Mouse (Mus musculus) liver, embryonic 15.5 days (tissue): ENCODE measurements around the gene Gm10912. TPM values are rescaled to one million over a fixed set of nuclear protein-coding genes. Genes with fewer than 3 reads are reported as not detected.
"Not testable (repeated sequence)": the region's sequence is repeated elsewhere in the genome, so short reads cannot be mapped to it uniquely, and the experiment has no call there.

Source experiments
- ATAC-seq: fragments of 200-750 bp; cut with Nextera tagmentation; 2 replicates; pipeline ENCODE4 v1.8.0; 2017; ENCODE audit warnings: moderate number of reproducible peaks, mild to moderate bottlenecking, moderate library complexity; ENCODE audit not compliant: insufficient read depth
- H3K27ac ChIP-seq: fragments of 300-500 bp; sonication (generic); replicated peaks from 2 replicates; pipeline ENCODE4 v1.5.1; 2015; ENCODE audit warnings: mild to moderate bottlenecking, inconsistent platforms
- H3K27me3 ChIP-seq: fragments of 300-500 bp; sonication (generic); 2 replicates; pipeline ENCODE4 v1.6.1; 2015; ENCODE audit warnings: mild to moderate bottlenecking, inconsistent platforms
- H3K36me3 ChIP-seq: fragments of 300-500 bp; sonication (generic); replicated peaks from 2 replicates; pipeline ENCODE4 v1.6.1; 2015; ENCODE audit warnings: moderate library complexity, mild to moderate bottlenecking, inconsistent platforms
- H3K4me1 ChIP-seq: fragments of 300-500 bp; sonication (generic); replicated peaks from 2 replicates; pipeline ENCODE4 v1.6.1; 2015; ENCODE audit warnings: inconsistent platforms
- H3K4me2 ChIP-seq: fragments of 300-500 bp; sonication (generic); 2 replicates; pipeline ENCODE4 v1.6.1; 2015; ENCODE audit warnings: moderate library complexity, mild to moderate bottlenecking, inconsistent platforms
- H3K4me3 ChIP-seq: fragments of 300-500 bp; sonication (generic); replicated peaks from 2 replicates; pipeline ENCODE4 v1.5.1; 2015; ENCODE audit warnings: mild to moderate bottlenecking, inconsistent platforms
- H3K9ac ChIP-seq: fragments of 300-500 bp; sonication (generic); 2 replicates; pipeline ENCODE4 v1.6.1; 2015; ENCODE audit warnings: moderate library complexity, mild to moderate bottlenecking, inconsistent platforms
- H3K9me3 ChIP-seq: fragments of 300-500 bp; sonication (generic); replicated peaks from 2 replicates; pipeline ENCODE4 v1.6.1; 2016; ENCODE audit warnings: inconsistent platforms
- WGBS: fragments of 180-500 bp; shearing (Covaris S2); methylation state at CpG from one replicate; pipeline ENCODE4 v1.1.7; 2015; ENCODE audit warnings: mixed read lengths; ENCODE audit not compliant: insufficient replicate concordance; 5-methylcytosine and 5-hydroxymethylcytosine counted together
- polyA plus RNA-seq: library from polyadenylated mRNA; unstranded; fragments of >200 nt; fragmentation: Nextera tagmentation; extraction: Ambion mirVana; gene quantifications from 2 replicates; pipeline ENCODE4 v1.2.1, GENCODE M21; 2015

Gene Gm10912
- polyA plus RNA-seq, 1 experiment from 2014 or later: 0.13 TPM

- not testable (repeated sequence) for H3K4me3 ChIP-seq, ATAC-seq, H3K27me3 ChIP-seq, H3K9me3 ChIP-seq, H3K9ac ChIP-seq
- Histone ChIP-seq H3K36me3 (peaks cover 11% of the 10 kb centered on the region; the same call in 1 of the 2 replicates), H3K4me1 (peaks cover 56% of the 10 kb centered on the region), H3K27ac (peak within 1 kb of the TSS; percentile 86), H3K4me2 (peak within 1 kb of the TSS; percentile 75)
- WGBS: 22% methylated on average over 7 of the region's 7 CpGs
These were observed 2.8 kb downstream of the Gm10912 start, which contains the start of gene Gm10799 for GRCm38 (mm10) chr2:104068450-104068849. Gm10799 (minus strand) TSS chr2:104068550.

DNA sequence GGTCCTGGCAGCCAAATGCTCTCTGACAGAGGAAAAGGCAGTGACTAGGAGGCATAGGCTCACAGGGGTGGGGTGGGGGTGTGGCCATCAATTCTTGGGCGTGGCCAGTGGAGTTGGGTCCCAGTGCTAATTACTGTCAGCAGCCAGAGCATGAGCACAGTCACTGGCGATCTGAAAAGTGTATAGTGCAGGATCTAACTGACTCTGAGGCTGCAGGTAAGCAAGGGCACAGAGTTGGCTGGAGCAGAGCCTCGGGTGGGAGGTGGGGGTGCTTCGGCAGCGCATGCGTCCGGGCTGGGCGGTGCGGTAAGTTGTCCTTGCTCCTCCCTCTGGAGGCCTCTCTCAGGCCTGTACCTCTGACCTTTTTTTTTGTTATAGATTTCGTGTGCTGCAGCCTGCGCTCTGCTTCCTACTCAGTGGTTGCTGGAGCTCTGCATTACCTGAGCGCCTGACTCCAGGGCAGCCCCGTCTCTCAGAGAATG lies 4.1 kb downstream of the Gm10912 start, which contains the start of gene Cd59b:
TSS of gene Cd59b (plus strand) at position 146 of the 482 bp plus-strand sequence.
- Histone ChIP-seq H3K9ac (peak within 1 kb of the TSS; percentile 59), H3K4me2 (peak within 1 kb of the TSS; percentile 75), H3K9me3 (no peaks in the 10 kb centered on the region), H3K4me3 (peak within 1 kb of the TSS; percentile 59), H3K27ac (peak within 1 kb of the TSS; percentile 86), H3K4me1 (peaks cover 44% of the 10 kb centered on the region), H3K36me3 (peaks cover 8% of the 10 kb centered on the region; the same call in 1 of the 2 replicates), H3K27me3 (no peaks in the 10 kb centered on the region)
- peak; percentile 93 for ATAC-seq
- 4% methylated on average over 13 of the region's 13 CpGs for WGBS

DNA sequence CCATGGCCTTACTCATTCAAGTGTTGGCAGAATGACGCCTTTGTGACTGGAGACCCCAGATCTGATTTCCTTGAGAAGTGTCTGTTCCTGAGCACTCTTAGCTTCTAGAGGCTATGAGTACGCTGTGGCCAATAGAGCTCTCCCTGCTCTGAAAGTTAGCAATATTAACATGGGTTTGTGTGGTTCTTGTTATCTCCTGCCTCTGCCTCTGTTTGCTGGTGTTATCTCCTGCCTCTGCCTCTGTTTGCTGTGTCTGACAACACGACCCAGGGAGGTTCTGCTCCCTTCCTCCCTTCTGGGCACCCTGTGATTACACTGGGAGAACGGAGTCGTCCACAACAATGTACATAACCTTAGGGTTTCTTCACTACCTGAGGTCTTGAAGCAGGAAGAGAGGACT lies 12.7 kb downstream of the Gm10912 start:
- peaks cover 46% of the 10 kb centered on the region for H3K4me1 ChIP-seq
- H3K9ac ChIP-seq: peak overlapping the region; percentile 9; the same call in 1 of the 2 replicates
- peak overlapping the region; percentile 85 for H3K27ac ChIP-seq
- not testable (repeated sequence) for H3K9me3 ChIP-seq, H3K27me3 ChIP-seq, H3K36me3 ChIP-seq
- peak; percentile 99 for ATAC-seq
- 15% methylated on average over 5 of the region's 5 CpGs for WGBS
- H3K4me3 ChIP-seq: peak overlapping the region; percentile 21; the same call in 1 of the 2 replicates
- H3K4me2 ChIP-seq: peak overlapping the region; percentile 57

- not testable (repeated sequence) for H3K9ac ChIP-seq, ATAC-seq, H3K27me3 ChIP-seq, H3K36me3 ChIP-seq, H3K4me2 ChIP-seq, H3K4me3 ChIP-seq, H3K27ac ChIP-seq, H3K9me3 ChIP-seq
- no CpG with 5 or more reads among the region's 1 CpGs for WGBS
- peaks cover 49% of the 10 kb centered on the region for H3K4me1 ChIP-seq
These were observed 15.9 kb downstream of the Gm10912 start for GRCm38 (mm10) chr2:104081436-104082050.

DNA sequence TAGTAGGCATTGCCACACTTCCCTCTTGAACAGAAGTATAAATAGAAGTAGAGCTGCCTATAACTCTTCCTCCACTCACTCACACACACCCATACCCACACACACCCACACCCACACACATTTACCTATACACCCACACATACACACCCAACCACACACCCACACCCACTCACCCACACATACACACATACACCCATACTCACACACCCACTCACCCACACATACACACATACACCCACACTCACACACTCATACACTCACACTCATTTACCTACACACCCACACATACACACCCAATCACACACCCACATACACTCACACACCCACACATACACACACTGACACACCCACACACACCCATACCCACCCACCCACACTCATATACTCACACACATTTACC lies 16.8 kb downstream of the Gm10912 start:
- no peak overlapping the region; the same call in 1 of the 2 replicates for H3K27ac ChIP-seq
- H3K9ac ChIP-seq: no peak overlapping the region
- H3K9me3 ChIP-seq: no peaks in the 10 kb centered on the region
- no peaks in the 10 kb centered on the region for H3K27me3 ChIP-seq
- 0 out of 2 replicates have a peak, but pooled peaks cover 8% of the 10 kb centered on the region for H3K36me3 ChIP-seq
- peak; percentile 6; the same call in 1 of the 2 replicates for ATAC-seq
- H3K4me1 ChIP-seq: peaks cover 44% of the 10 kb centered on the region
- H3K4me2 ChIP-seq: no peak overlapping the region
- no peak overlapping the region for H3K4me3 ChIP-seq

GRCm38 (mm10) chr2:104084027-104084426 lies 18.4 kb downstream of the Gm10912 start:
- not testable (repeated sequence) for H3K9ac ChIP-seq, H3K4me2 ChIP-seq, H3K36me3 ChIP-seq, H3K9me3 ChIP-seq, H3K27me3 ChIP-seq, H3K4me3 ChIP-seq
- ATAC-seq: peak; percentile 35
- H3K27ac ChIP-seq: peak overlapping the region; percentile 45; the same call in 1 of the 2 replicates
- peaks cover 35% of the 10 kb centered on the region for H3K4me1 ChIP-seq

GRCm38 (mm10) chr2:104087562-104087961 lies 21.9 kb downstream of the Gm10912 start:
- not testable (repeated sequence) for H3K4me2 ChIP-seq, H3K9me3 ChIP-seq, H3K27me3 ChIP-seq, H3K9ac ChIP-seq, H3K36me3 ChIP-seq, H3K4me3 ChIP-seq
- WGBS: 36% methylated on average over 1 of the region's 1 CpGs
- ATAC-seq: peak; percentile 77
- Histone ChIP-seq H3K27ac (peak overlapping the region; percentile 61; the same call in 1 of the 2 replicates), H3K4me1 (peaks cover 34% of the 10 kb centered on the region)

DNA sequence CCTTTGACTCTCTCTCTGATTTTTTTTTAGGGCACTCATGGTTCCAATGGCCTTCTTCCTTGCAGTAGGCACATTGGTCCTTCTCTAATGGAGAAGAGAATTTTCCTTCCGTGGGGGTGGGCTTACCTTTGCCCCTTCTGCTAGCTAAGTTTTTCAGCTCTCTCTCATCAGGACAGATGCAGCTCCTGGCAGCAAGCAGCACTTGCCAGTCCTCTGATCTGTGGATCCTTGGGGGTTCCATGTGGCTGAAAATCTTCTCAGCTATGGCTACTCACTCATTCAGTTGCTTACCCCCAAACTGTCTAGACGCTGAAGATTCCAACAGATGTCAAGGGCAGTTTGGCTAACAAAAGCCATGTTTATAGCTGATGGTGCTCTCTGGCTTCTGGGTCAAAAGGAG lies 27.7 kb downstream of the Gm10912 start:
- Histone ChIP-seq H3K4me1 (peaks cover 62% of the 10 kb centered on the region), H3K36me3 (no peaks in the 10 kb centered on the region), H3K27ac (no peak overlapping the region), H3K4me3 (no peak overlapping the region), H3K9me3 (no peaks in the 10 kb centered on the region), H3K9ac (no peak overlapping the region), H3K27me3 (no peaks in the 10 kb centered on the region), H3K4me2 (no peak overlapping the region)
- no peak for ATAC-seq
- 72% methylated on average over 2 of the region's 2 CpGs for WGBS

GRCm38 (mm10) chr2:104095741-104096213 lies 30.2 kb downstream of the Gm10912 start, which contains the start of gene Cd59a:
Cd59a (plus strand) TSS chr2:104095801.
- H3K4me1 ChIP-seq: peaks cover 81% of the 10 kb centered on the region
- H3K9ac ChIP-seq: peak within 1 kb of the TSS; percentile 76
- H3K36me3 ChIP-seq: no peaks in the 10 kb centered on the region
- H3K9me3 ChIP-seq: no peaks in the 10 kb centered on the region
- 4% methylated on average over 15 of the region's 15 CpGs for WGBS
- ATAC-seq: peak; percentile 76
- peak within 1 kb of the TSS; percentile 70 for H3K4me3 ChIP-seq
- H3K4me2 ChIP-seq: peak within 1 kb of the TSS; percentile 70
- H3K27me3 ChIP-seq: no peaks in the 10 kb centered on the region
- H3K27ac ChIP-seq: peak within 1 kb of the TSS; percentile 96

DNA sequence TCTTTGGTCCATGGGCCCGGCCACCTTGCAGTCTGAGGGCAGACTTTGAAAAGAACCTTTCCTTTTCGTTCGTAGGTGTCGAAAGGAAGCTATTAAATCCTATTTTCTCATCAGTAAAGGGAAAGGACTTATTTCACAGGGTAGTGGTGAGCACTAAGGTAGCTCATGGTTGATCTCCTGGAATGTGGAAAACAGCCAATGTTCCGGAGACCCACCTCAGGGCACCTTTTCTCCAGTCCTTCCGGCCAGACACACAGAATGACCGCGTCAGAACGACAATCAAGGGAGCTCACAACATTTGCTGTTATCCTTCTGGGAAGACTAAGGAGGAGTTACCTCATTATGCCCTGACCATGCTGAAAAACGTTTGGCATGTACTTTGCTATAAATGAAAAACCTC lies 30.6 kb downstream of the Gm10912 start:
- H3K4me3 ChIP-seq: peak overlapping the region; percentile 70
- ATAC-seq: no peak
- peaks cover 82% of the 10 kb centered on the region for H3K4me1 ChIP-seq
- 0 out of 2 replicates have a peak, but pooled peaks cover 2% of the 10 kb centered on the region for H3K36me3 ChIP-seq
- 33% methylated on average over 10 of the region's 10 CpGs for WGBS
- H3K27ac ChIP-seq: peak overlapping the region; percentile 96
- peak overlapping the region; percentile 76 for H3K9ac ChIP-seq
- H3K9me3 ChIP-seq: no peaks in the 10 kb centered on the region
- peak overlapping the region; percentile 70 for H3K4me2 ChIP-seq
- H3K27me3 ChIP-seq: no peaks in the 10 kb centered on the region

GRCm38 (mm10) chr2:104096796-104097195 lies 31.2 kb downstream of the Gm10912 start:
- H3K27me3 ChIP-seq, H3K9me3 ChIP-seq, H3K36me3 ChIP-seq, ATAC-seq: not testable (repeated sequence)
- H3K4me3 ChIP-seq: peak overlapping the region; percentile 70
- H3K27ac ChIP-seq: peak overlapping the region; percentile 96
- H3K4me2 ChIP-seq: peak overlapping the region; percentile 70
- H3K9ac ChIP-seq: peak overlapping the region; percentile 76
- H3K4me1 ChIP-seq: peaks cover 82% of the 10 kb centered on the region
- WGBS: 78% methylated on average over 1 of the region's 1 CpGs
